Mouse (Mus musculus): ENCODE data around the gene Prkcg. TPM values are rescaled to one million over a fixed set of nuclear protein-coding genes. Genes with fewer than 3 reads are reported as not detected.

Gene Prkcg
- total RNA-seq, 2 experiments from 2014 or later = 0.36 to 1.1 TPM

- no peak for DNase-seq (ENCODE audit: low spot score in 2 of 2)
Observed at GRCm38 (mm10) chr7:3354850-3355249, 65.9 kb downstream of the Prkcg start.

- no peak for DNase-seq (ENCODE audit: low spot score in 2 of 2)
Observed at GRCm38 (mm10) chr7:3360678-3361077, 71.7 kb downstream of the Prkcg start.

- DNase-seq (ENCODE audit: low spot score in 2 of 2) = no peak
Observed at GRCm38 (mm10) chr7:3365547-3366279, 76.7 kb downstream of the Prkcg start.

- no peak for DNase-seq (ENCODE audit: low spot score in 2 of 2)
Observed at GRCm38 (mm10) chr7:3366705-3367516, 77.9 kb downstream of the Prkcg start.

- no peak for DNase-seq (ENCODE audit: low spot score in 2 of 2)
Observed at GRCm38 (mm10) chr7:3367569-3367968, 78.6 kb downstream of the Prkcg start.

- no peak for DNase-seq (ENCODE audit: low spot score in 2 of 2)
Observed at GRCm38 (mm10) chr7:3368311-3368710, 79.3 kb downstream of the Prkcg start.

GRCm38 (mm10) chr7:3369189-3369588 is 80.2 kb downstream of the Prkcg start:
- DNase-seq (ENCODE audit: low spot score in 2 of 2) = no peak

GRCm38 (mm10) chr7:3370407-3370806 is 81.4 kb downstream of the Prkcg start:
- no peak for DNase-seq (ENCODE audit: low spot score in 2 of 2)

- no peak for DNase-seq (ENCODE audit: low spot score in 2 of 2)
Observed at GRCm38 (mm10) chr7:3372376-3372775, 83.4 kb downstream of the Prkcg start.

GRCm38 (mm10) chr7:3373754-3374153 is 84.8 kb downstream of the Prkcg start:
- DNase-seq (ENCODE audit: low spot score in 2 of 2) = no peak

GRCm38 (mm10) chr7:3376831-3377230 is 87.9 kb downstream of the Prkcg start:
- peak; percentile 77 to 78 for DNase-seq (ENCODE audit: low spot score in 2 of 2)

Other genes starting within 250 kb of the Prkcg start
- not detected for gene AU018091, start 120.0 kb upstream of the Prkcg start, total RNA-seq (2021)
- under 1 TPM in 1 of 2 experiments, not detected in 1; 0.20 TPM for gene Nlrp12, start 39.4 kb upstream of the Prkcg start, total RNA-seq (2021)
- 10 to 100 TPM; 55.9 to 68.6 TPM for gene Myadm, start 99 bp upstream of the Prkcg start, total RNA-seq (2021)
- 10 to 100 TPM in 1 of 2 experiments, 1 to 10 TPM in 1; 8.9 to 16.6 TPM for gene Cacng7, start 43.8 kb downstream of the Prkcg start, total RNA-seq (2021)
- gene Cacng8, start 101.5 kb downstream of the Prkcg start, total RNA-seq (2021) = 1 to 10 TPM; 1.7 to 3.5 TPM
- gene Cacng6, start 135.0 kb downstream of the Prkcg start, total RNA-seq (2021) = not detected
- 1 to 10 TPM in 1 of 2 experiments, under 1 TPM in 1; 0.70 to 1.7 TPM for gene Tarm1, start 213.4 kb downstream of the Prkcg start, total RNA-seq (2021)

All from adrenal gland, adult 18-20 months (tissue).